Mouse (Mus musculus): ENCODE results near the gene Xbp1. TPM values are rescaled to one million over a fixed set of nuclear protein-coding genes. Genes with fewer than 3 reads are reported as not detected.

The Xbp1 gene
- total RNA-seq, 2 experiments from 2014 or later, result 112 to 114 TPM

GRCm38 (mm10) chr11:5566506-5566905, 46.0 kb downstream of the Xbp1 start:
- DNase-seq (ENCODE audit: low spot score in 2 of 2), result no peak

GRCm38 (mm10) chr11:5567654-5568053, 47.2 kb downstream of the Xbp1 start:
- DNase-seq (ENCODE audit: low spot score in 2 of 2), result no peak

GRCm38 (mm10) chr11:5568082-5568481, 47.6 kb downstream of the Xbp1 start:
- no peak for DNase-seq (ENCODE audit: low spot score in 2 of 2)

GRCm38 (mm10) chr11:5569474-5569873, 49.0 kb downstream of the Xbp1 start, which contains the start of gene Ankrd36:
Ankrd36 (plus strand) TSS chr11:5569684.
- no peak for DNase-seq (ENCODE audit: low spot score in 2 of 2)

GRCm38 (mm10) chr11:5571856-5572255, 51.4 kb downstream of the Xbp1 start:
- DNase-seq (ENCODE audit: low spot score in 2 of 2), result no peak

- no peak for DNase-seq (ENCODE audit: low spot score in 2 of 2)
These were observed 53.4 kb downstream of the Xbp1 start for GRCm38 (mm10) chr11:5573821-5574220.

- DNase-seq (ENCODE audit: low spot score in 2 of 2), result no peak
These were observed 54.6 kb downstream of the Xbp1 start for GRCm38 (mm10) chr11:5575046-5575445.

Other genes with a start within 250 kb of the Xbp1 start
- 10 to 100 TPM; 19.7 to 20.5 TPM for gene Znrf3, start 75.8 kb upstream of the Xbp1 start, total RNA-seq (2021)
- gene Ccdc117, start 21.5 kb downstream of the Xbp1 start, total RNA-seq (2021), result 10 to 100 TPM; 19.0 to 20.8 TPM
- gene Ankrd36, start 49.0 kb downstream of the Xbp1 start, total RNA-seq (2021), result not detected
- 10 to 100 TPM; 65.6 to 69.6 TPM for gene Mrps24, start 195.0 kb downstream of the Xbp1 start, total RNA-seq (2021)
- 10 to 100 TPM; 74.4 to 80.6 TPM for gene Urgcp, start 241.7 kb downstream of the Xbp1 start, total RNA-seq (2021)

Data from layer of hippocampus, adult 18-20 months (tissue).